Mouse (Mus musculus): ENCODE data around the gene Slc1a4.

Slc1a4 gene

GRCm38 (mm10) chr11:20332561-20333514 lies at the start of gene Slc1a4:
Gene Slc1a4 (minus strand): TSS chr11:20332713.
- WGBS = under 1% methylated on average over 48 of the region's 48 CpGs

GRCm38 (mm10) chr11:20380106-20380505 lies 47.6 kb upstream of the Slc1a4 start:
- 45% methylated on average over 4 of the region's 4 CpGs for WGBS

DNA sequence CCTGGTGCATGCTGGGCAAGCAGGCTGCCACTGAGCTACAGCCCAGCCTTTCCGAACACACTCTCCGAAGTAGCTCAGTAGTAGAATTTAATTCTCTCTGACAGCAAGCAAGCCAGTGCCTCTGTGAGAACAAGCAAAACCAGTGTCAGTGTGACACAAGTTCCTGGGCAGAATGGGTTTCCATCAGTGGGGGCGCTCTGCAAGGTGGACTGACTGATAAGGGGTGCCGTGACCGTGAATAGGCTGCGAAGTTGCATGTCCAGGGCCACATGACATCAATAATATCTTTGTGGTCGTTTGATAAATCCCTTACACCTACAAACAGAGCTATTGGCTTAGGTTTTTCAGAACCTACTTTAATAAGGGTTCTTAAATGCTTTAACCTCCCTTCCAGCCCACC lies 44.1 kb upstream of the Slc1a4 start:
- WGBS = 95% methylated on average over 7 of the region's 7 CpGs

DNA sequence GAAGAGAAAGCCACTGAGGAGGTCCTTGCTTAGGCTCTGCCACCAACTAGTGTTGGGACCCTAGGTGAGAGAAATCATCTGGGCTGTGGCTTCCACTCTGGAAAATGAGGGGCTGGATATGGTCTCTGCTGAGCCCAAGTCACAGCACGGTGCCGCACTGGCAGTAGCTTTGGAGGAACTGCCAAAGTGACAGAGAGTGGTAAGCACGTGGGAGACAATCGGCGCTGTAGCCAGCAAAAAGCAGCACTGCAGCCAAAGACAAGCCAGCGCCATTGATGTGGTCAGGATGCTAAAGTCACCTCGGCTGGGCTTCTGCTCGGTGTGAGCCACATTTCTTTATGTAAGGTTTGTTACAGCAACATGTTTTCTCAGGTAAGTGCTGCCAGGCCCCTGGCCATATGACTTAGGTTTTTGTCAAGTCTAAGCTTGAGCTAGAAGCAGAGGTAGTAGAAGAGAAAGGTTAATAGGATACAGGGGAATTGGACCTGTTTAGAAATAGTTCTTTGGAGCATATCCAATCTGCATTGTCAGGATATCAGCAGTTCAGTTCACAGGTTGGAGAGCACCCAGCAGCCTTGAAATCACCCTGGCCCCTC lies 40.2 kb upstream of the Slc1a4 start:
- 49% methylated on average over 8 of the region's 8 CpGs for WGBS

DNA sequence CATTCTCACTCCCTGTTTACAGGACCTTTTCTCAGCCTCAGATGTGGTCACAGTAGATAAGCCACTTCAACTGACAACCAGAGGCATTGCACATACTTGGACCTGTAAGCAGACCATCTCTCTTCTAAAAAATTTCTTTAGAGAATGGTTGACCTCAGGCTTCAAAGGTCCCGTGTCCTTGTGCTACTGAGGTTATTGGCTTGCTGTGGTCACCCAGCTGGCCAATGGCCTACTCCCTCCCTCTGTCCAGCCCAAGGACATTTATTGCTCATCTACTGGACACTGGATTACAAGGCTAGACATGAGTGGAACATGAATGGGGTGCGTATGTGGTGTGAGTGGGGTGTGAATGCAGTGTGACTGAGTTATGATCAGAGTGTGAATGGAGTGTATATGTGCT lies 38.0 kb upstream of the Slc1a4 start:
- WGBS = 77% methylated on average over 2 of the region's 2 CpGs

DNA sequence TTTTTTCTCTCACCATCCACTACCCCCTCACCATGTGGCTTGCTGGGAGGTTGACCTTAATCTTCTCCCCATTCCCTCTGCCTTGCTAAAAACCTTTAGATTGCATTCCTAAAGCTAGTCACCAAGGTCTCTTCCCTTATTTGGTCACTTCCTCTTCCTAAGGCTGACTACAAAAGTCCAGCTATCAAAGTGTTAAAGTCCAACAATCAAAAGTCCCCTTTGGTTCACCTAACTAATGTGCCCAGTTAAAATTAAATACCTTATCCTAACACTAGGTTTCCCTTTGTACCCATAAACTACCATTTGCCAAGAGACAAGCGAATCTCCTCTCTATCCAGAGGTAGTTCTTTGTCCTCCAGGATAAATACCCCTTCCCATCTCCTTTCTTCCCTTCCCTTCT lies 33.9 kb upstream of the Slc1a4 start:
- WGBS = 97% methylated on average over 1 of the region's 1 CpGs

- 75% methylated on average over 3 of the region's 3 CpGs for whole genome bisulfite sequencing
These were observed 28.8 kb upstream of the Slc1a4 start for GRCm38 (mm10) chr11:20361354-20361753.

DNA sequence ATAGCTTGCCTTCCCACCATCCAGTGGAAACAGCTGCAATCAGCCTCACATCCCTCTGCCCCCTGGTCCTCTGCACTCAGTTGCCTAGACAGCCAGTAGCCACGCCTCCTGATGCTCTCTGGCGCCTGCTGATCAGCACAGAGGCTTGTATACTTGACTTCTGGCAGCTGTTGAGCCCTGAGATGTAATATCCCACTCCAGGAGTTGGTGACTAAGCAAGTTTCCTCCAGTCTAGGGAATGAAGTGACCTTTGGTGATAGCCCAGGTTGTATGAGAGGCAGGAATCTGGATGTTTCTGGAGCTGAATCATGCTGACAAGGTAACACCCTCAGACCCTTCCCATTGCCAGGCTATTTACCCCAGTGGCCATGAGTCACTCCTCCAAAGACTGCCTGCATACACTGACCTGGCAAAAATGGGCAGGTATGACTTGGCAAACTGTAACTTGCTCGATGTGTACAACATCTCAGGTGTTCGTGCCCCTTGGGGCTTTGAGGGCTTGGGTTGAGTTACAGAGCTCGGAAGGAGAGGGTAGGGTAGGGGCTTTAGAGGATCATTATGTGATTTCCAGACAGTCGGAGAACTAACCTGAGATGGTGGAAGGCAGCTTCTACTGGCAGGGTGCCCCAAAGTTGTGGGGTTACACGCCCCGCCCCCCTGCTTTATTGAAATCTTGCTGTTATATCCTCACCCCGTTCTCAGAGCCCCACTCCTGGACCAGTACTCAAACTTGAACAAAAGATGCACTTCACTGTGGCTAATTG lies 25.4 kb upstream of the Slc1a4 start:
- WGBS = 83% methylated on average over 9 of the region's 9 CpGs

DNA sequence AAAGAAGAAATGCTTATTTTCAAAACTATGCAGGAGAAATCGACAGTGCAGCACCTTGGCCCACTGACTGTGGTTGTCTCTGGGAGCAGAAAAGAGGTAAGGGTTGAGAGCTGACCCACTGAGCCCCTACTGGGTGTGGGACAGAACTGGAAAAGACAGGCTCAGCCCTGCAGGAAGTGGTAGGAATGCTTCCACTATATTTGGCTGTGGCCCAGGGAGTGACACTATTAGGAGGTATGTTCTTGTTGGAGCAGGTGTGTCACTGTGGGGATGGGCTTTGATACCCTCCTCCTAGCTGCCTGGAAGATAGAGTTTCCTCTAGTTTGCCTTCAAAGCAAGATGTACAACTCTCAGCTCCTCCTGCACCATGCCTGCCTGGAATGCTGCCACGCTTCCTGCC lies 16.0 kb upstream of the Slc1a4 start:
- 89% methylated on average over 2 of the region's 2 CpGs for whole genome bisulfite sequencing

DNA sequence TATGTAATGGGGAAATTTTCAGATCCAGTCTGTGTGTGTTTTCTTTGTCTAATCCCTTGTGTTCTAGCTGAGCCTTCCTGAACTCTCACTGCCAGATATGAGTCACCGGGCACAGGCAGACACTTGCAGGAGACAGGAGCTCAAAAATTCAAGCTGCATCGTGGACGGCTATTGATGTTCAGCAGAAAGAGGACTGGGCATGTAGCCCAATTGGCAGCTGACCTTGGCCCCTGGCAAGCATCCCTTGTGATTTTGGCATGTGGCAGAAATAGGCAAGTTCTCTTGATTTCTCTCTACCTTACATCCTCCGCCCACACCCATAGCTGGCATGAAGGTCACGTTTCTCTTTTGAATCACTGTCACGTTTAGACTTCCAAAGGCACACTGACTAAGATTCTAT lies 15.0 kb upstream of the Slc1a4 start:
- WGBS = 21% methylated on average over 6 of the region's 6 CpGs

DNA sequence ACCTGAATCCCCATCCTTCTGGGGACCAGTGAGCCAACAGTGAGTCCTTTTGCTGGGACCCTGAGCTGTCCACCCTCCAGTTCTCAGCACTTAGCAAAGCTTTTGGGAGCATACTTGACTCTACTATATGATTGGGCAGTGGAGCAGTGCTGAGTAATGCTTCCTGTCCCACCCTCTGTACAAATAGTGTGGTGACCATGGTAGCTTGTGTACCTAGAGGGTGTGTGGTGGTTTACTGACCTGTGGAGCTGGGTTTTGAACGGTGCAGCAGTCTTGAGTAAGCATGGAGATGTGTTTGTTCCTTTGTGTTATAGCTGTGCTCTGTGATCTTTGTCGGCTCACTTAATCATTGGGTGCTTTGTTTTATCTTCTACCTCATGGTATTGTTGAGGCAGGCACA lies 13.9 kb upstream of the Slc1a4 start:
- WGBS = 80% methylated on average over 2 of the region's 2 CpGs

- WGBS = 95% methylated on average over 4 of the region's 4 CpGs
These were observed 11.4 kb upstream of the Slc1a4 start for GRCm38 (mm10) chr11:20343952-20344351.

DNA sequence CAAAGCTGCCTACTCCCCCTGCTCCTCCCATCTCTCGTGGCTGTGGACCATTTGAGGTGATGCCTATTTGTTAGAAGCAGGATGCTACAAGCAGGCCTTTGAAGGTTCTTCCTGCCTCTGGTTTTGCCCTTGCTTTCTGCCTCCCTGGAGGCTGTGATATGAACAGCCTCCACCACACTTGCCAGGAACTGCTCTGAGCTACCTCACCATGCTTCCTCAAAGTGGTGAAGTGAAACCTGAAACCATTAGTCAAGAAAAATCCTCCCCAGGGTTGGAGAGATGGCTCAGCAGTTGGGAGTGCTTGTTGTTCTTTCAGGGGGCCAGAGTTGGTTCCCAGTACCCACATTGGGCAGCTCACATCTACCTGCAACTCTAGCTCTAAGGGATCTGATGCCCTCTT lies 9.1 kb upstream of the Slc1a4 start:
- WGBS = 89% methylated on average over 1 of the region's 1 CpGs

GRCm38 (mm10) chr11:20338703-20339102 lies 6.2 kb upstream of the Slc1a4 start:
- WGBS = 93% methylated on average over 2 of the region's 2 CpGs

GRCm38 (mm10) chr11:20334301-20334700 lies 1.8 kb upstream of the Slc1a4 start:
- WGBS = 68% methylated on average over 1 of the region's 1 CpGs

DNA sequence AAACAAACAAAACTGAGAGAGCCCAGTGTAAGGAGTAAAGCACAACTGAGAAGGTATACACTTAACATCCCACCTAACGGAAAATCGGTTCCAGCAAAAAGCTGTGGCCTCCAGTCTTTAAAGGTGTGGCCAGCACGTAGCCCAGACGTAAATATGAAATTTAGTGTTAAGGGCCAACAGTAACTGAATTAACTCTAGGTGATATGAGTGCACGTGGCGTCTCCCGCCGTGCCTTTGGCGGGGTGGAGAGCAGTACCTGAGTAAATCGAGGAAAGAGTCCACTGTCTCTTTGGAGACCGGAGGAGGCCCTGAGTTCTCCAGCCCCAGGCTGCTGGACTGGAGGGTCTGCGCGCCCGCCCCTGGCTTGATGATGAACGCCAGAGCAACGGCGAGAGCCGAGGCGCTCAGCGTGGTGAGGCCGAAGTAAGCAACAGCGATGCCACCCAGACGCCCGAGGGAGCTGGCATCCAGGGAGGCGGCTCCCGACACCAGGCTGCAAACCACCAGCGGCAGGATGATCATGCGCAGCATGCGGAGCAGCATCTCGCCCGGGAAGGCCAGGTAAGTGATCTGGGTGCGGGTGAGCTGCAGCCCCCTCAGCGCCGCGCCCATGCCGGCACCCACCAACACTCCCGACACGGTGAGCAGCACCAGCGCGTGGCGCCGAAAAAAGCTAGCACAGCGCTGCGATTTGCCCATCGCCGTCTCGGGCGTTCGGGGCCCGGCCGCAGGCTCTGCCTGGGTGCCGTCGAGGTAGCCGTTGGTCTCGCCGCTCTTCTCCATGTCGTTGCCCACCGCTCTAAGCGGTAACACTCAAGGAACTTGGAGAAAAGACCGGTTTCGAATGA lies 599 bp downstream of the Slc1a4 start:
- 2% methylated on average over 61 of the region's 61 CpGs for WGBS

- 32% methylated on average over 9 of the region's 9 CpGs for WGBS
These were observed 1.4 kb downstream of the Slc1a4 start for GRCm38 (mm10) chr11:20331027-20331689.

GRCm38 (mm10) chr11:20329711-20330110 lies 2.8 kb downstream of the Slc1a4 start:
- 83% methylated on average over 5 of the region's 5 CpGs for WGBS

- WGBS = 79% methylated on average over 6 of the region's 6 CpGs
These were observed 3.7 kb downstream of the Slc1a4 start for GRCm38 (mm10) chr11:20328771-20329170.

- 62% methylated on average over 11 of the region's 11 CpGs for WGBS
These were observed 6.1 kb downstream of the Slc1a4 start for GRCm38 (mm10) chr11:20326328-20326995.

Data from cerebral cortex, adult 2 months (tissue).